Mouse (Mus musculus) embryonic facial prominence, embryonic 11.5 days (tissue): ENCODE measurements around the gene Zfp825. TPM values are rescaled to one million over a fixed set of nuclear protein-coding genes. Genes with fewer than 3 reads are reported as not detected.
A peak's percentile ranks its signal among the peaks of the same experiment; 100 is the strongest.
"Not testable (repeated sequence)": the region's sequence is repeated elsewhere in the genome, so short reads cannot be mapped to it uniquely, and the experiment has no call there.

ENCODE experiments used
- ATAC-seq: fragments of 200-750 bp; cut with Nextera tagmentation; replicated peaks from 2 replicates; pipeline ENCODE4 v1.8.0; 2017; ENCODE audit warnings: low read depth; ENCODE audit not compliant: insufficient number of reproducible peaks, low FRiP score, low TSS enrichment
- DNase-seq: peaks from one replicate; pipeline ENCODE4 v3.0.0-alpha.2; 2015; ENCODE audit warnings: low spot score
- H3K27ac ChIP-seq: fragments of 300-500 bp; sonication (generic); replicated peaks from 2 replicates; pipeline ENCODE4 v1.5.1; 2014; ENCODE audit warnings: mild to moderate bottlenecking, low read depth, low read length, control low read depth
- H3K27me3 ChIP-seq: fragments of 300-500 bp; sonication (generic); 2 replicates; pipeline ENCODE4 v1.6.1; 2014; ENCODE audit warnings: mild to moderate bottlenecking, low read length, moderate library complexity, mixed read lengths; ENCODE audit not compliant: control insufficient read depth, insufficient read depth
- H3K36me3 ChIP-seq: fragments of 300-500 bp; sonication (generic); replicated peaks from 2 replicates; pipeline ENCODE4 v1.6.1; 2014; ENCODE audit warnings: low read depth, mild to moderate bottlenecking, low read length, moderate library complexity, mixed read lengths; ENCODE audit not compliant: control insufficient read depth, insufficient read depth
- H3K4me1 ChIP-seq: fragments of 300-500 bp; sonication (generic); 2 replicates; pipeline ENCODE4 v1.6.1; 2014; ENCODE audit warnings: low read length, mixed read lengths; ENCODE audit not compliant: control insufficient read depth, insufficient read depth
- H3K4me2 ChIP-seq: fragments of 300-500 bp; sonication (generic); 2 replicates; pipeline ENCODE4 v1.6.1; 2014; ENCODE audit warnings: low read depth, mild to moderate bottlenecking, control low read depth, low read length, moderate library complexity
- H3K4me3 ChIP-seq: fragments of 300-500 bp; sonication (generic); 2 replicates; pipeline ENCODE4 v1.5.1; 2014; ENCODE audit warnings: low read depth, low read length, control low read depth
- H3K9ac ChIP-seq: fragments of 300-500 bp; sonication (generic); replicated peaks from 2 replicates; pipeline ENCODE4 v1.6.1; 2014; ENCODE audit warnings: mild to moderate bottlenecking, control low read depth, low read length
- H3K9me3 ChIP-seq: fragments of 300-500 bp; sonication (generic); replicated peaks from 2 replicates; pipeline ENCODE4 v1.6.1; 2016; ENCODE audit warnings: mild to moderate bottlenecking, low read length, inconsistent platforms, mixed read lengths; ENCODE audit not compliant: control insufficient read depth
- WGBS: fragments of 180-500 bp; shearing (Covaris S2); extraction: QIAGEN DNeasy Blood & Tissue Kit; methylation state at CpG from one replicate; pipeline ENCODE4 v1.1.7; 2014; 5-methylcytosine and 5-hydroxymethylcytosine counted together
- polyA plus RNA-seq: library from polyadenylated mRNA; unstranded; fragments of >200 nt; fragmentation: Nextera tagmentation; extraction: Ambion mirVana; gene quantifications from 2 replicates; pipeline ENCODE4 v1.2.1, GENCODE M21; 2014

The Zfp825 gene
- polyA plus RNA-seq, result 23.3 and 25.6 TPM in 2 replicates

DNA sequence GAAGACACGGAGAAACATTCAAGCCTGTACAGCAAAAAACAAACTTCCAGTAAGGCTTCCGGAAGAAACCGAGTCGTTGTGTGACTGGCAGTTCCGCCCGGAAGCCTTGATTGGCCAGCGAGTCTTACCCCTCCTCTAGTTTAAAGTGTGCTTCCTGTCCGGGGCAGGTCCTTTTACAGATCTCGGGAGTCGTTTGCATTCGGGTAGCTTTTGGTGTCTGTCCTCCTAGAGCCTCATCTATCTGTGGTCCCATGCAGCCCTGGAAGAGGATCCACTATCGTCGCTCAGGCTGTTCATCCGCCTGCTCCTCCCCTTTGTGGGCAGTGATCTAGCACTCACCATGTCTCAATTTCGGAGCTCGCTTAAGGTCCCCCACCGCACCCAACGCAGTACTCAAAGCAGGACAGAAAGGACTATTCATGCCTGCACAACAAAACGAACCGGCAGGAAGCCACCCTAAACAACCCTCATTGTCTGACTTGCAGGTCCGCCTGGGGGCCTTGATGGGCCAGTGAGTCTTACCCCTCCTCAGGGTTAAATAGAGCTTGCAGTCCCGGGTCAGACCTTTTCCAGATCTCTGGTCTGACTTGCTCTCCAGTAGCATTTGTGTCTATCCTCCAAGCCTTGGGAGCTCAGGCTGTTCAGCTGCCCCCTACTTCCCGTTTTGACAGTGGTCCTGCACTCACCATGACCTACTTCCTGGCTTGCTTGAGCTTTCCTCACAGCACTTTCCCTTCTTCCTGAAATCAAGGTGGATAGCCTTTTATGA, at the start of gene Zfp825:
TSS of gene Zfp825 (minus strand) at position 82 of the 769 bp plus-strand sequence.
- WGBS, result under 1% methylated on average over 23 of the region's 23 CpGs
- peak within 1 kb of the TSS; percentile 23 for H3K27ac ChIP-seq
- peak within 1 kb of the TSS; percentile 41 for H3K4me3 ChIP-seq
- no peaks in the 10 kb centered on the region for H3K9me3 ChIP-seq
- no peaks in the 10 kb centered on the region for H3K4me1 ChIP-seq
- peak within 1 kb of the TSS; percentile 68 for H3K4me2 ChIP-seq
- H3K36me3 ChIP-seq, result no peaks in the 10 kb centered on the region
- peak; percentile 96 for ATAC-seq
- peak; percentile 83 for DNase-seq
- no peaks in the 10 kb centered on the region for H3K27me3 ChIP-seq
- peak within 1 kb of the TSS; percentile 59 for H3K9ac ChIP-seq

DNA sequence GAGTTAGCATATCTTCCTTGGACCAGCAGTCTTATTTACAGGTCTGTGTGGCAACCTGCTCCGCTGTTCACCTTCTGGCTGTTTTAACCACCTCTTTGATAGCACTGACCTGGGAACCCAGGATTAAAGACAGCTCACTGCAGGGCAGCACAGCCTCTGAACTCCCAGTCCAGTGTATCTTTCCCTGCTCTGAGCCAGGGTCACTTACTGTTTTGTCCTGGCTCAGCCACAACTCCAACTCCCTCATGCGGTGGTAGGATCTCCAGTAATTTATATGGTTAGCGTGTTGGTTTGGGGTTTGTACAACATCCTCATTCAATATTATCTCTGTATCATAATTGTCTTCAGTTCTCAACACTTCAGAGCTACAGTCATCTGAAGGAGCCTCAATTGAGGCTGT, 41.6 kb upstream of the Zfp825 start:
- not testable (repeated sequence) for DNase-seq, ATAC-seq, H3K4me2 ChIP-seq, H3K9ac ChIP-seq, H3K36me3 ChIP-seq, H3K9me3 ChIP-seq, H3K27ac ChIP-seq, H3K4me1 ChIP-seq, H3K4me3 ChIP-seq, H3K27me3 ChIP-seq
- 90% methylated on average over 3 of the region's 3 CpGs for WGBS

GRCm38 (mm10) chr13:74534864-74535263, 41.1 kb upstream of the Zfp825 start:
- H3K4me3 ChIP-seq, H3K9me3 ChIP-seq, H3K4me2 ChIP-seq, H3K36me3 ChIP-seq, H3K27ac ChIP-seq, H3K27me3 ChIP-seq, H3K9ac ChIP-seq, H3K4me1 ChIP-seq: not testable (repeated sequence)
- DNase-seq, result peak; percentile 77
- peak; percentile 70; the same call in 1 of the 2 replicates for ATAC-seq
- WGBS, result 9% methylated on average over 3 of the region's 3 CpGs

DNA sequence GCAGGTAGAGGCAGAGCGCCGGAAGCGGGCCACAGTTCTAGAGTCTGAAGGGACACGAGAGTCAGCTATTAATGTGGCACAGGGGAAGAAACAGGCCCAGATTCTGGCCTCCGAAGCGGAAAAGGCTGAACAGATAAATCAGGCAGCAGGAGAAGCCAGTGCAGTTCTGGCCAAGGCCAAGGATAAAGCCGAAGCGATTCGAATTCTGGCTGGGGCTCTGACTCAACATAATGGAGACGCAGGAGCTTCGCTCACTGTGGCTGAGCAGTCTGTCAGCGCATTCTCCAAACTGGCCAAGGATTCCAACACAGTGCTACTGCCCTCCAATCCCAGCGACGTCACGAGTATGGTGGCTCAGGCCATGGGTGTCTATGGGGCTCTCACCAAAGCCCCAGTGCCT, 40.3 kb upstream of the Zfp825 start:
- Histone ChIP-seq H3K9me3 (peaks cover 1% of the 10 kb centered on the region; the same call in 1 of the 2 replicates), H3K36me3 (no peaks in the 10 kb centered on the region), H3K9ac (no peak overlapping the region), H3K4me3 (no peak overlapping the region), H3K27me3 (no peaks in the 10 kb centered on the region), H3K27ac (no peak overlapping the region), H3K4me2 (no peak overlapping the region), H3K4me1 (no peaks in the 10 kb centered on the region)
- 95% methylated on average over 15 of the region's 15 CpGs for WGBS
- DNase-seq (no peak), ATAC-seq (no peak)

GRCm38 (mm10) chr13:74531251-74531650, 37.5 kb upstream of the Zfp825 start:
- DNase-seq, H3K4me2 ChIP-seq, H3K27ac ChIP-seq, H3K9ac ChIP-seq, H3K9me3 ChIP-seq, H3K36me3 ChIP-seq, H3K4me3 ChIP-seq, H3K4me1 ChIP-seq, H3K27me3 ChIP-seq, ATAC-seq: not testable (repeated sequence)
- WGBS, result 10% methylated on average over 1 of the region's 1 CpGs

- not testable (repeated sequence) for H3K4me1 ChIP-seq, H3K4me2 ChIP-seq, H3K36me3 ChIP-seq, H3K9ac ChIP-seq, H3K27ac ChIP-seq, H3K27me3 ChIP-seq, H3K4me3 ChIP-seq, DNase-seq, H3K9me3 ChIP-seq
- 23% methylated on average over 1 of the region's 1 CpGs for WGBS
- ATAC-seq, result peak; percentile 74; the same call in 1 of the 2 replicates
Observed at GRCm38 (mm10) chr13:74529372-74529715, 35.6 kb upstream of the Zfp825 start.

- not testable (repeated sequence) for H3K4me3 ChIP-seq, DNase-seq, H3K9me3 ChIP-seq, H3K4me1 ChIP-seq, H3K27me3 ChIP-seq, H3K27ac ChIP-seq, H3K4me2 ChIP-seq, H3K9ac ChIP-seq, H3K36me3 ChIP-seq
- peak; percentile 81 for ATAC-seq
Observed at GRCm38 (mm10) chr13:74528519-74529371, 35.0 kb upstream of the Zfp825 start.
